Mouse (Mus musculus) G1E (cell line): ENCODE results near the gene Bola1.

ENCODE experiments used
- CTCF ChIP-seq: IDR thresholded peaks from 2 replicates; pipeline ENCODE4 v1.5.1; 2012; ENCODE audit warnings: low read depth, low read length, inconsistent platforms, mixed read lengths
- GATA1 ChIP-seq: IDR thresholded peaks from 2 replicates; pipeline ENCODE4 v1.6.1; 2012; ENCODE audit warnings: borderline replicate concordance, low read length, inconsistent platforms, mixed read lengths
- TAL1 ChIP-seq: conservative IDR thresholded peaks from 2 replicates; pipeline ENCODE4 v1.6.1; 2012; ENCODE audit warnings: low read depth, low read length, inconsistent platforms, mixed read lengths

DNA sequence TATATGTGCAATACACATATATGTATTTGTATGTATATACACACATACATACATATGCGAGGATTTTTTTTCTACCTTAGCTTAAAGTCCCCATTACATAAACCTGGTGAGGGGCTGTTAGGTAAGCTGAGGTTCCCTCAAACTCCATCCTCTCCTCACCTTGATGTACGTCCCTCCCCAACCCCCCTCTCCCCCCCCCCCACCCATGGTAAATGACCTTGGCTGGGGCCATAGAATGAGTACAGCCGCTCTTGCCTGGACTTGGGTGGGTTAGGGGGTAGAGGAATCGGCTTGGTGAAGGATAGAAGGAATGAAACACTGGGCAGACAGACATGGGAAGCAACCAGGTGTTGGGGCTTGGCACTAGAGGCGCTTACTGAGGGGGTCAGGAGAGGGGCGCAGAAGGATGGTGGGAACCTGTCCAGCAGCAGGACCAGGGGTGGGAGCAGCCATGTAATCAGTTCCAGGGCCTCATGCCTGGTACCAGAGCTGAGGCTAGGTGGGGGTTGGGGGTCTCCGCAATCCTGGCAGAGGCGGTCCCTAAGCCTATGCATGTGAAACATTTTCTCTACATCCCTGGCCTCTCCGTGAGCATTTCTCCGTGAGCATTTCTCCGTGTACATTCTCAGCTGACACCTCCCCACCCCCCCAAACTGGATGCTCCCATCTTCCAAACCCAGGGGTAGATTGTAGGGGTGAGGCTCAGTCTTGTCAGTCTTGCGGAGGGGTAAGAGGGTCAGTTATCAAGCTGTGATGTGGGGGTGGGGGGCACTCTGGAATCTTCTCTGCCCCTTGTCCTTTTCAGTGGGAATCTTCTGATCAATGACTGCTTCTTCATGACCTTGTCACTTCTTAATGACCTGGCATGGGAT lies 37.8 kb downstream of the Bola1 start:
- TF ChIP-seq TAL1 (no peak), CTCF (no peak), GATA1 (no peak)
